22 mouse cellular contexts compared by ENCODE assay signal in genomic region chr5:119410966-119411365, GRCm38 (mm10).
"Had no signal": no experiment of that assay in that cellular context is flagged by ENCODE, and none has a peak within 500 bp of the region (broad histone marks: within the 10 kb centered on the region; RNA-seq: fewer than 3 reads in every experiment).

No protein-coding gene starts in this region.

- H3K4me3 ChIP-seq: kidney, embryonic 15.5 days; left cerebral cortex, adult 2 months; limb, embryonic 12.5 days; liver, embryonic 12.5 days; liver, embryonic 15.5 days; lung, embryonic 15.5 days; megakaryocyte, embryonic 14.5 days; midbrain, embryonic 12.5 days; midbrain, embryonic 15.5 days; neural tube, embryonic 12.5 days; neural tube, embryonic 15.5 days had no signal

- H3K9ac ChIP-seq: kidney, embryonic 15.5 days; limb, embryonic 12.5 days; liver, embryonic 12.5 days; liver, embryonic 15.5 days; lung, embryonic 15.5 days; midbrain, embryonic 12.5 days; midbrain, embryonic 15.5 days; neural tube, embryonic 12.5 days; neural tube, embryonic 15.5 days had no signal

- H3K36me3 ChIP-seq: kidney, embryonic 15.5 days; limb, embryonic 12.5 days; liver, embryonic 12.5 days; liver, embryonic 15.5 days; lung, embryonic 15.5 days; midbrain, embryonic 12.5 days; midbrain, embryonic 15.5 days; neural tube, embryonic 12.5 days; neural tube, embryonic 15.5 days had no signal

- H3K4me1 ChIP-seq: liver, embryonic 12.5 days; liver, embryonic 15.5 days; lung, embryonic 15.5 days; megakaryocyte, embryonic 14.5 days; midbrain, embryonic 12.5 days; midbrain, embryonic 15.5 days; neural tube, embryonic 12.5 days; neural tube, embryonic 15.5 days had no signal

- H3K4me2 ChIP-seq: kidney, embryonic 15.5 days; limb, embryonic 12.5 days; liver, embryonic 12.5 days; liver, embryonic 15.5 days; lung, embryonic 15.5 days; midbrain, embryonic 12.5 days; midbrain, embryonic 15.5 days; neural tube, embryonic 12.5 days; neural tube, embryonic 15.5 days had no signal

- H3K9me3 ChIP-seq: liver, embryonic 15.5 days; lung, embryonic 15.5 days; midbrain, embryonic 15.5 days; neural tube, embryonic 12.5 days; neural tube, embryonic 15.5 days had no signal

- DNase-seq: kidney, adult 8-10 months; kidney, postnatal 10 days; kidney, postnatal 36 days; layer of hippocampus, postnatal 36 days; liver; lung, adult 18-20 months; lung, postnatal 10 days; lung, postnatal 36 days; right cerebral cortex, postnatal 4 days; thymus, postnatal 25 days had no signal

- ATAC-seq: intestine, embryonic 16.5 days; liver, embryonic 12.5 days; midbrain, embryonic 15.5 days had no signal

- H3K27me3 ChIP-seq: liver, embryonic 12.5 days; liver, embryonic 15.5 days; lung, embryonic 15.5 days; megakaryocyte, embryonic 14.5 days; midbrain, embryonic 15.5 days; neural tube, embryonic 12.5 days; neural tube, embryonic 15.5 days had no signal

- H3K27ac ChIP-seq: kidney, embryonic 15.5 days; left cerebral cortex, adult 2 months; limb, embryonic 12.5 days; liver, embryonic 12.5 days; liver, embryonic 15.5 days; lung, embryonic 15.5 days; midbrain, embryonic 12.5 days; midbrain, embryonic 15.5 days; neural tube, embryonic 12.5 days; neural tube, embryonic 15.5 days had no signal
